Mouse (Mus musculus) ES-E14 (cell line): ENCODE results near the gene Bcat1. TPM values are rescaled to one million over a fixed set of nuclear protein-coding genes. Genes with fewer than 3 reads are reported as not detected.

Experiments
- DNase-seq: peaks from one replicate; pipeline ENCODE4 v3.0.0-alpha.2; 2013; ENCODE audit warnings: low read depth, low spot score
- H3K27ac ChIP-seq: 2 replicates; pipeline ENCODE4 v1.5.1; 2012; ENCODE audit warnings: low read depth, mild to moderate bottlenecking, low read length, moderate library complexity, mixed read lengths; ENCODE audit not compliant: poor library complexity, insufficient read depth, severe bottlenecking
- H3K36me3 ChIP-seq: 2 replicates; pipeline ENCODE4 v1.6.1; 2012; ENCODE audit warnings: mild to moderate bottlenecking, low read length, moderate library complexity, mixed read lengths; ENCODE audit not compliant: control insufficient read depth, poor library complexity, insufficient read depth, severe bottlenecking
- H3K4me1 ChIP-seq, 2 experiments: fragments of 150-350 bp in 1 of 2; sonication (generic) in 1 of 2; 2 replicates each; pipeline ENCODE4 v1.6.1; 2012; ENCODE audit warnings: low read length in 2 of 2, mild to moderate bottlenecking in 1 of 2, mixed read lengths in 1 of 2; ENCODE audit not compliant: control insufficient read depth in 2 of 2, insufficient read depth in 2 of 2, poor library complexity in 1 of 2
- H3K4me3 ChIP-seq, 2 experiments: fragments of 150-350 bp in 1 of 2; sonication (generic) in 1 of 2; 2 replicates each; pipeline ENCODE4 v1.5.1; 2012; ENCODE audit warnings: low read length in 2 of 2, low read depth in 1 of 2, mild to moderate bottlenecking in 1 of 2, mixed read lengths in 1 of 2; ENCODE audit not compliant: insufficient read depth in 1 of 2, poor library complexity in 1 of 2, severe bottlenecking in 1 of 2
- H3K9ac ChIP-seq: 2 replicates; pipeline ENCODE4 v1.6.1; 2012; ENCODE audit warnings: low read depth, mild to moderate bottlenecking, low read length, mixed read lengths; ENCODE audit not compliant: poor library complexity, insufficient read depth, severe bottlenecking
- H3K9me3 ChIP-seq: fragments of 150-350 bp; sonication (generic); 2 replicates; pipeline ENCODE4 v1.6.1; 2012; ENCODE audit warnings: low read depth, mild to moderate bottlenecking, low read length; ENCODE audit not compliant: control insufficient read depth, insufficient read depth
- CHD2 ChIP-seq: IDR thresholded peaks from 2 replicates; pipeline ENCODE4 v1.6.1; 2014; ENCODE audit warnings: mild to moderate bottlenecking, low read depth, low read length, inconsistent platforms
- HCFC1 ChIP-seq: IDR thresholded peaks from 2 replicates; pipeline ENCODE4 v1.6.1; 2012; ENCODE audit warnings: low read length, inconsistent platforms, borderline replicate concordance; ENCODE audit not compliant: insufficient read depth
- MAFK ChIP-seq: IDR thresholded peaks from 2 replicates; pipeline ENCODE4 v1.6.1; 2014; ENCODE audit warnings: mild to moderate bottlenecking, low read depth, low read length, inconsistent platforms; ENCODE audit not compliant: insufficient read depth
- ZC3H11A ChIP-seq: IDR thresholded peaks from 2 replicates; pipeline ENCODE4 v1.6.1; 2012; ENCODE audit warnings: low read depth, mild to moderate bottlenecking, inconsistent platforms, low read length, borderline replicate concordance
- ZNF384 ChIP-seq: IDR thresholded peaks from 2 replicates; pipeline ENCODE4 v1.6.1; 2012; ENCODE audit warnings: low read depth, low read length, inconsistent platforms
- in situ Hi-C, 2 experiments: fragments of 600-800 bp; cut with MboI; formaldehyde crosslinking; loops; one replicate each; pipeline ENCODE4 v1.15.1; 2025; ENCODE audit warnings: low sequenced_read_pairs in 2 of 2, inconsistent platforms in 1 of 2; ENCODE audit not compliant: unreplicated experiment in 2 of 2
- total RNA-seq: library from RNA; depleted of rRNA; stranded (reverse); fragments of 300-350 nt; gene quantifications from 2 replicates; pipeline ENCODE4 v1.2.3, GENCODE M21; 2012

The Bcat1 gene
- total RNA-seq, 1 experiment = 180 TPM

DNA sequence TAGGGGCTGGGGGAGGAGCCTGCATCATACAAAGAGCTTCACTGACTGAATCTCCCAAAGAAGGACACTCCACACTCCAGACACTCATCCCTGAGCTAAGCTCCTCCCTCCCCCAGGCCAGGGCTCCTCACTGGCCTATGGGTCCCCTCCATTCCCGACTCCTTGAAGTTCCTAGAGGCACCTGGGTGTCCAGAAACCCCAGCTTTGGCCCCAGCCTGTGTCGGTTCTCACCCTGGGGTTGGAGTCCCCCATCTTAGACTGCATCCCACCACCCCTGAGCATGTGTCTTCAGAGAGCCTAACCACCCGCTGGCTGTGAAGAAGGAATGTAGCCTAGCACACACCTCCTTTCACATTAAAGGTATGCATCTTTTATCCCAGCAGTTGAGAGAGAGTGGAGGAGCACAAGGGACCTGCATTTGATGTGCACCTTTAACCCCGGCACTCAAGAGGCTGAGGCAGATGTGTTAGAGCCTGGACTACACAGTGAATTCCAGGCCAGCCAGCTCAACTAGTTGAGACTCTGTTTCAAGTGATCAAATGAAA is 10.6 kb downstream of the Bcat1 start:
- DNase-seq = no peak
- Histone ChIP-seq H3K9me3 (no peaks in the 10 kb centered on the region), H3K4me3 (0 out of 4 replicates have a peak overlapping the region, but pooled peaks of 1 of the 2 experiments have one; percentile 1), H3K9ac (no peak overlapping the region; the same call in 1 of the 2 replicates), H3K4me1 (peaks cover 9 to 27% of the 10 kb centered on the region in 2 experiments; a peak in 3 of 4 replicates), H3K27ac (no peak overlapping the region; the same call in 1 of the 2 replicates), H3K36me3 (peaks cover 25% of the 10 kb centered on the region)
- in situ Hi-C loops = no loop called here
- TF ChIP-seq MAFK = no peak
- no peak for TF ChIP-seq HCFC1
- TF ChIP-seq ZC3H11A = no peak
- TF ChIP-seq CHD2 = no peak
- no peak for TF ChIP-seq ZNF384

- Histone ChIP-seq H3K4me3 (no peak overlapping the region), H3K9ac (no peak overlapping the region), H3K36me3 (peaks cover 28% of the 10 kb centered on the region), H3K9me3 (no peaks in the 10 kb centered on the region), H3K4me1 (peaks cover 9 to 27% of the 10 kb centered on the region in 2 experiments; a peak in 3 of 4 replicates), H3K27ac (no peak overlapping the region)
- in situ Hi-C loops = no loop called here
- DNase-seq = no peak
- TF ChIP-seq ZNF384 (no peak), CHD2 (no peak), ZC3H11A (no peak), MAFK (no peak), HCFC1 (no peak)
Observed at GRCm38 (mm10) chr6:145064104-145064503, 11.9 kb downstream of the Bcat1 start.

- Histone ChIP-seq H3K4me3 (no peak overlapping the region), H3K36me3 (peaks cover 26% of the 10 kb centered on the region), H3K9ac (no peak overlapping the region), H3K27ac (peak overlapping the region; percentile 77), H3K9me3 (no peaks in the 10 kb centered on the region), H3K4me1 (peaks cover 9 to 27% of the 10 kb centered on the region in 2 experiments; a peak in 3 of 4 replicates)
- in situ Hi-C loops = no loop called here
- no peak for TF ChIP-seq ZC3H11A
- TF ChIP-seq ZNF384 = peak; percentile 27; the same call in 1 of the 2 replicates
- no peak for DNase-seq
Observed at GRCm38 (mm10) chr6:145063212-145063868, 12.6 kb downstream of the Bcat1 start.

GRCm38 (mm10) chr6:145062763-145063162 is 13.2 kb downstream of the Bcat1 start:
- Histone ChIP-seq H3K27ac (peak overlapping the region; percentile 65), H3K9ac (no peak overlapping the region), H3K4me1 (peaks cover 9 to 27% of the 10 kb centered on the region in 2 experiments; a peak in 3 of 4 replicates), H3K36me3 (peaks cover 21% of the 10 kb centered on the region), H3K9me3 (no peaks in the 10 kb centered on the region), H3K4me3 (no peak overlapping the region)
- no peak for TF ChIP-seq HCFC1
- no peak for TF ChIP-seq ZNF384
- TF ChIP-seq MAFK = no peak
- TF ChIP-seq CHD2 = no peak
- no peak for TF ChIP-seq ZC3H11A
- no peak for DNase-seq
- in situ Hi-C loops = no loop called here
